Mouse (Mus musculus) right cerebral cortex, postnatal 36 days (tissue): Measurements from ENCODE around the gene Gtf2h4.
A peak's percentile ranks its signal among the peaks of the same experiment; 100 is the strongest.

ENCODE experiments used
- DNase-seq, 2 experiments: peaks; one replicate each; pipeline ENCODE4 v3.0.0; 2022; ENCODE audit warnings: low spot score in 2 of 2, mixed read lengths in 1 of 2

Gtf2h4 gene

GRCm38 (mm10) chr17:35697429-35697758, 23.9 kb upstream of the Gtf2h4 start:
- DNase-seq, result no peak

GRCm38 (mm10) chr17:35696691-35697090, 23.2 kb upstream of the Gtf2h4 start:
- no peak for DNase-seq

GRCm38 (mm10) chr17:35695289-35695688, 21.8 kb upstream of the Gtf2h4 start:
- DNase-seq, result no peak

- DNase-seq, result no peak
Measured at GRCm38 (mm10) chr17:35693906-35694305, 20.4 kb upstream of the Gtf2h4 start.

- DNase-seq, result no peak
Measured at GRCm38 (mm10) chr17:35692368-35692767, 18.8 kb upstream of the Gtf2h4 start.

- DNase-seq, result no peak
Measured at GRCm38 (mm10) chr17:35691811-35692210, 18.3 kb upstream of the Gtf2h4 start.

DNA sequence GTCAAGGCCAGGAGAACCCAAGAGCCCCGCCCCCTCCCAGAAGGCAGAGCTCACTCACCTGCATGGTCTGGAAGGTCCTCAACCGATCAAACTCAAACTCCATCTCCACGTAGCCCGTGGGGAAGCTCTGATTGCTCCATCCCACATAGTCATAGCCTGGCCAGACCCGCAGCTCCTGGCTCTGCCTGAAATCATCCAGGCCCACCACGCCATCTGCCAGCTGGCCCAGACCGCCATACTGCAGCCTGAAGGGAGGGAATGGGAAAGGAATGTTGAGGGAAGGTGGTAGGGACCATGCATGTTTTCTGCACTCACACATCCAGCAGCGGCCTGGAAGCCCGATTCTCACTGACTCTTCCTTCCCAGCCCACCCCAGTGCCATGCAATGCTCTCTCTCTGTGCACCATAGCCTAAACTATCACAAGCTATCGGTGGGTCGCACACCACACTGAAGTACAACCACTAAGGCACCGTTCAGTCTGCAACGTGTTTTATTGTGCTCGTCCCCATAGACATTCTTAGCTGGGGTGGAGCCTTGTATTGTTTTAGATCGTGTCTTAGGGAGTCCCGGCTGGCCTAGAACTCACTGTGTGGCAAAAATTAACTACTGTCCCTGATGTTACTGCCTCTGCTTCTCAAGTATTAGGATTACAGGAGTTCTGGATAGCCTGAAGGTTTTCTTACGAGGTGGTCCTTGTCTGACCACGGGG, 16.6 kb upstream of the Gtf2h4 start:
- no peak for DNase-seq

- no peak for DNase-seq
Measured at GRCm38 (mm10) chr17:35688347-35689175, 15.0 kb upstream of the Gtf2h4 start.

GRCm38 (mm10) chr17:35685061-35685460, 11.5 kb upstream of the Gtf2h4 start:
- DNase-seq, result no peak

GRCm38 (mm10) chr17:35681986-35682385, 8.4 kb upstream of the Gtf2h4 start:
- no peak for DNase-seq

DNA sequence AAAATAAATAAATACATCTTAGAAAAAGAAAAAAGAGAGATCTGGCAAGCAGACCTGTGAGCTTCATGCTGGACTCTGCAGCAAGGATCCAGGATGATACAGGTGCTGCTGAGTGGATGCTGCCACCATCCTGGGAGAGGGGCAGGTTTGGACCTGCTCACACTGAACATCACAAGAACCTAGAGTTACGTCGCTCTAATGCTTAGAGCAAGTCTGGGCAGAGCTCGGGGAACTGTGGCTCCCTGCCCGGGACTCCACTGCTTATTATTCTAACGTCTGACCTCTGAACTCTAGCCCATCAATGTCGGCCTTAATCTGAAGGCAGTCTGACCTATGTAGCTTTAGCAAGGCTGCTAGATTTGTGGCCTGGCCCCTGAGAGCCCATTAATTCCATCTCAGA, 7.1 kb upstream of the Gtf2h4 start:
- no peak for DNase-seq

DNA sequence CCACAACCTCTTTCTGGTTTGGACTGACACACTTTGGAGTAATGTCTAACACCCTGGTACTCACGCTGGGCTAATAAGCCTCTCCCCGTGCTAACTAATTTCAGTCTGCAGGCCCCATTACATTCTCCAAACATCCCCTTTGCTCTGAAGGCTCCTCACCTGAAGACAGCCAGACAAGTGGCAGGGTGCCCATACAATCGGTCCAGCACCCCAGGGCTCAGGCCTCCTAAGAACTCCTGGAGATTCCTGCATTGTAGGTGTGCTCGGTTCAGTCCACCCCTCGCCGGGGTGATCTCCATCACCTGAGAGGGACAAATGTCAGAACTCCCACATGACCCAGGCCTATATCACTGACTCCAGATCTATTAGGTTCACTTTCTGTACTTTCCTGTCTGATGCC, 1.0 kb downstream of the Gtf2h4 start:
- DNase-seq, result no peak

DNA sequence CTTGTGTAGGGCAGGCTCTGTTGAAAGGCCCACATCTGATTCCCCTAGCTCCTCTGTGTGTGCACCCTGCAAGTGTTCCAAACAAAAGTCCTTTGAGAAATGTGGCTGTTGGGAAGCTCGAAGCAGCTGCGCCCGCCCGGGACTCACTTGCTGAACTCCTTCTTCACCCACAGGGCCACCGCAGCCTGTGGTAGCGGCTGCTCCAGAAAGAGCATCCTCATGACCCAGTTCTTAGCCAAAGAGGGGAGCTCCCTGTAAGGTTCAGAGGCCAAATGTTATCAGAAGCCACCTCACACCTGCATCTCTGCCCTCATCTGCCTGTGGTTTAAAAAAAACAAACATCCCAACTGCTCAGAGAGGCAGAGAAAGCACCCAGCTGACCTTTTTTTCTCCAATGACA, 1.7 kb downstream of the Gtf2h4 start:
- no peak for DNase-seq

GRCm38 (mm10) chr17:35669731-35670130, 3.8 kb downstream of the Gtf2h4 start:
- DNase-seq, result no peak

GRCm38 (mm10) chr17:35667334-35668065, 6.0 kb downstream of the Gtf2h4 start, which contains the start of gene Vars2:
Vars2 (minus strand) TSS chr17:35667592.
- DNase-seq, result peak; percentile 96

DNA sequence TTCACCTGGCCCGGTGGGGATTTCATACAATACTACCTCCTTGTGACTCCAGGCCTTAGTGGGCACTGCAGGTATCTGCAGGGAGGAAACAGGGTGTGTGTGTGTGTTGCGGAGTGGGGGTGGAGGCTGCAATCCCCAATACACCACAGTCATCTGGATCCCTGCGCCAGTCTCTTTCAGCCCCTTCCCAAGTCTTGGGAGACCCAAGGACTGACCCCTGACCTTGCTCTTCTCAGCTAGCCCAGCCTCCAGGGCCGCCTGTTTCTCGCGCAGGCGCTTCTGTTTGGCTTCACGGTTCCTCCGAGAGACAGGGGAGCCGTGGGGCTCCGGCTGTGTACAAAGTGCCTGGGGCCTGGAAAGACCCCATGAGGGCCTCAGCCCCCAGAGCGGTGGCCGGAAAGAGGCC, 6.7 kb downstream of the Gtf2h4 start:
- no peak for DNase-seq

DNA sequence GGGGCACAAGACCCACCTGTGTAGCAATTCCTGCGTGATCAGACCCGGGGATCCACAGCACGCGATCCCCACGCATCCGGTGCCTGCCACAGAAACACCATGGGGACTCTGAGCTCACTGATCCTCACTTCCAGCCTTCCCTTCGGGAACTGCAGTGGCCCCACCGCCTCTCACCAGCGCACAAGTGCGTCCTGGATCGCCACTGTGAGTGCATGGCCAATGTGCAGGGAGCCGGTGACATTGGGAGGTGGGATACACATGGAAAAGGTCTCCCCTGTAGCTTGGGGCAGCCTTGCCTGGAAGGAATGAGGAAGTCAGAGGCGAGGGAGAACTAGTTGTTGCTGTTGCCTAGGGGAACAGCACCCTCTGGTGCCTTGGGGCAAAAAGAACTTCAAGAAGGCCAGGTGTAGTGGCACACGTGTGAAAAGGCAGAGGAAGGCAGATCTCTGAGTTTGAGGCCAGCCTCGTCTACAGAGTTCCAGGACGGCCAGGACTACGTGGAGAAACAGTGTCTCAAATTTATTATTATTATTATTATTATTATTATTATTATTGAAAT, 7.5 kb downstream of the Gtf2h4 start:
- peak in 1 of 2 experiments; percentile 32 for DNase-seq

GRCm38 (mm10) chr17:35653086-35653485, 20.5 kb downstream of the Gtf2h4 start:
- DNase-seq, result no peak

GRCm38 (mm10) chr17:35649429-35649828, 24.1 kb downstream of the Gtf2h4 start:
- DNase-seq, result no peak

DNA sequence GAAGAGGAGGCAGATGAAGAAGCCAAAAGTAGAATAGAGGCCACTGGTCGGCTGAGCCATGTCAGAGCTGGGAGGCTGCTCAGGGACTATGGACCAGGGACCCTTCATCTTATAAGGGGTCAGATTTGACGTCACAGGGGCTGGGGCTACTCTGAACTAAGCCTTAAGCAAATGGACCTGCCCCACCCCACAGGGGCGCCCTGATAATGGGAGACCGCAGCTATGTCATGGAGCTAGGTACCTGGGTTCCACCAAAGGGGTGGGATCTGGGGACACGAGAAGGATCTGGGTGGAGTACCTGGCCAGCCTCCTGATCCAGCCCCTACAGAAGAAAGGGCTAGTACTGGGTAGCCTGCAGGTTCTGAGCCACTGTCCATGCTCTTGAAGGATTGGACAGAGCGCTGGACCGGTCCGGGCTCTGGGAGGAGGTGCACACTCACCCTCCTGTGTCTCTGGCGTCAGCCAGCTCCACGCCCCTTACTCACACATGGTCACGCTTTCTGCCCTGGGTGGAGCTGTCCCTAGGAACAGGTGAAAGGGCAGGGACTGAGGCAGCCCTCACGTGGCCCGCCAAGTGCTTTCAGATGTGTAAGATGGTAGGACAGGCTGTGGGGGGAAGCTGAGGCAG, 29.8 kb downstream of the Gtf2h4 start, which contains the start of gene Mucl3:
TSS of gene Mucl3 (minus strand) at position 87 of the 628 bp plus-strand sequence.
- DNase-seq, result no peak

DNA sequence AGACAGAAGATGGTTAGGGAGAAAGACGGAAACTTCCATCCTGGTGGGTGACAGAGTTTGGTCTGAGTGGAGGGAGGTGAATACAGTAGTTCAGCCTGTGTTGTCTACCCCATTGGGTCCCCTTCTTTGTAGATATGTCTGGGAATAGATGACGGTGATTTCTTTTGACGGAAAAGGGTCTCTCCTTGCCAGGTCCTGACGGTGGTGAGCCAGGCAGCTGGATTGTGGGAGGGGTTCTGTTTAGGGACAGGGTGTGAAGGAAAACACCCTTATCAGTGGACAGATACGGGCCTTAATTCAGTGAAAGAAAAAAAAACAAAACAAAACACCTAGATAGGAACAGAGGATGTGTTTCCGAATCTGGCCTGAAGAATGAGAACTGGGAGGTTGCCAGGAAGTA, 34.2 kb downstream of the Gtf2h4 start:
- no peak for DNase-seq
